Comparison of ENCODE assay signal across 8 mouse cellular contexts in genomic region chr6:128837454-128838341, GRCm38 (mm10). TPM values are rescaled to one million over a fixed set of nuclear protein-coding genes. Genes with fewer than 3 reads are reported as not detected.
A peak's percentile ranks its signal among the peaks of the same experiment; 100 is the strongest.
DNase-seq lines count a peak whose midpoint lies in the region; ATAC-seq and TF ChIP-seq lines count a peak whose summit lies in the region.

No protein-coding gene starts in this region.

- H3K27me3 ChIP-seq in heart, embryonic 11.5 days (ENCODE audit: control insufficient read depth, insufficient read depth, low read length), result no peaks in the 10 kb centered on the region
- peaks cover 13% of the 10 kb centered on the region for H3K27me3 ChIP-seq in E14TG2a.4 (ENCODE audit: insufficient read depth, low read length)
- no peaks in the 10 kb centered on the region for H3K27me3 ChIP-seq in hindbrain, embryonic 13.5 days

- H3K36me3 ChIP-seq in heart, embryonic 11.5 days (ENCODE audit: control insufficient read depth, insufficient read depth, low read length), result no peaks in the 10 kb centered on the region
- no peaks in the 10 kb centered on the region for H3K36me3 ChIP-seq in E14TG2a.4 (ENCODE audit: insufficient read depth, low read length)
- H3K36me3 ChIP-seq in hindbrain, embryonic 13.5 days, result no peaks in the 10 kb centered on the region

- DNase-seq in heart, postnatal 4 days, result no peak
- DNase-seq in embryo, embryonic 10.5 days (ENCODE audit: low spot score), result peak; percentile 77
- DNase-seq in mesoderm, embryonic 11.5 days (ENCODE audit: low read depth, low spot score), result peak; percentile 66
- no peak for DNase-seq in adrenal gland, postnatal 14 days

- H3K4me1 ChIP-seq in heart, embryonic 11.5 days (ENCODE audit: control insufficient read depth, insufficient read depth, low read length), result peaks cover 3% of the 10 kb centered on the region; the same call in 1 of the 2 replicates
- H3K4me1 ChIP-seq in E14TG2a.4 (replicated peaks; ENCODE audit: low read depth, low read length), result peaks cover 22% of the 10 kb centered on the region
- H3K4me1 ChIP-seq in hindbrain, embryonic 13.5 days (replicated peaks), result peaks cover 28% of the 10 kb centered on the region

- WGBS in heart, embryonic 11.5 days (ENCODE audit: insufficient replicate concordance), result 1% methylated on average over 14 of the region's 14 CpGs
- under 1% methylated on average over 14 of the region's 14 CpGs for WGBS in hindbrain, embryonic 13.5 days

- no peak overlapping the region for H3K27ac ChIP-seq in heart, embryonic 11.5 days (ENCODE audit: low read depth, low read length)
- peak overlapping the region; percentile 88 for H3K27ac ChIP-seq in hindbrain, embryonic 13.5 days

- TF ChIP-seq CTCF in E14TG2a.4 (conservative IDR thresholded peaks at IDR 0.05; ENCODE audit: low read length), result no peak

- peak overlapping the region; percentile 85 for H3K4me3 ChIP-seq in heart, embryonic 11.5 days (ENCODE audit: low read depth, low read length)
- H3K4me3 ChIP-seq in E14TG2a.4 (replicated peaks; ENCODE audit: low read length), result peak overlapping the region; percentile 90
- H3K4me3 ChIP-seq in hindbrain, embryonic 13.5 days, result peak overlapping the region; percentile 67

- no peaks in the 10 kb centered on the region for H3K9me3 ChIP-seq in heart, embryonic 11.5 days (replicated peaks; ENCODE audit: control insufficient read depth, low read length)
- H3K9me3 ChIP-seq in E14TG2a.4 (ENCODE audit: low read length), result peaks cover 23% of the 10 kb centered on the region
- H3K9me3 ChIP-seq in hindbrain, embryonic 13.5 days, result no peaks in the 10 kb centered on the region

- peak overlapping the region; percentile 82 for H3K4me2 ChIP-seq in heart, embryonic 11.5 days
- H3K4me2 ChIP-seq in hindbrain, embryonic 13.5 days, result peak overlapping the region; percentile 68

- peak; percentile 11; the same call in 1 of the 2 replicates for ATAC-seq in heart, embryonic 11.5 days (replicated peaks; ENCODE audit: insufficient number of reproducible peaks, low FRiP score, low TSS enrichment)
- peak; percentile 26; the same call in 1 of the 2 replicates for ATAC-seq in hindbrain, embryonic 13.5 days (ENCODE audit: low FRiP score)
- no peak for ATAC-seq in erythroid progenitor cell, adult 5-6 weeks (replicated peaks; ENCODE audit: low FRiP score, poor library complexity, severe bottlenecking)

- H3K9ac ChIP-seq in heart, embryonic 11.5 days (ENCODE audit: low read depth, low read length), result peak overlapping the region; percentile 93
- H3K9ac ChIP-seq in hindbrain, embryonic 13.5 days, result peak overlapping the region; percentile 70

RNA-seq across cellular contexts. Expression of gene Klrb1b, which starts 11.6 kb away (rescaled TPM):
- not detected in 2 replicates for polyA plus RNA-seq in heart, embryonic 11.5 days (2014; fragmentation: Nextera tagmentation; extraction: Ambion mirVana)
- total RNA-seq in heart, postnatal 4 days (2021), result not detected
- polyA plus RNA-seq in hindbrain, embryonic 13.5 days (2015; fragmentation: Nextera tagmentation; extraction: Ambion mirVana), result 0.08 TPM in 1 of 2 replicates, not detected in the other
- total RNA-seq in erythroid progenitor cell, adult 5-6 weeks (2015; ENCODE audit: low replicate concordance), result 2.9 TPM in 1 of 2 replicates, not detected in the other
- not detected in 2 replicates for total RNA-seq in erythroid progenitor cell, adult 5-6 weeks (2017; ENCODE audit: low replicate concordance)
- 1.5 TPM in 1 of 2 replicates, not detected in the other for total RNA-seq in adrenal gland, postnatal 14 days (2021)

RNA-seq across cellular contexts. Expression of gene Gm44511, which starts 11.6 kb away (rescaled TPM):
- not detected in 2 replicates for polyA plus RNA-seq in heart, embryonic 11.5 days (2014; fragmentation: Nextera tagmentation; extraction: Ambion mirVana)
- not detected for total RNA-seq in heart, postnatal 4 days (2021)
- polyA plus RNA-seq in hindbrain, embryonic 13.5 days (2015; fragmentation: Nextera tagmentation; extraction: Ambion mirVana), result not detected in 2 replicates
- total RNA-seq in erythroid progenitor cell, adult 5-6 weeks (2015; ENCODE audit: low replicate concordance), result not detected in 2 replicates
- total RNA-seq in erythroid progenitor cell, adult 5-6 weeks (2017; ENCODE audit: low replicate concordance), result not detected in 2 replicates
- total RNA-seq in adrenal gland, postnatal 14 days (2021), result not detected in 2 replicates

RNA-seq across cellular contexts. Expression of gene Klrb1c, which starts 48.7 kb away (rescaled TPM):
- polyA plus RNA-seq in heart, embryonic 11.5 days (2014; fragmentation: Nextera tagmentation; extraction: Ambion mirVana), result not detected in 2 replicates
- total RNA-seq in heart, postnatal 4 days (2021), result not detected
- polyA plus RNA-seq in hindbrain, embryonic 13.5 days (2015; fragmentation: Nextera tagmentation; extraction: Ambion mirVana), result not detected in 2 replicates
- total RNA-seq in erythroid progenitor cell, adult 5-6 weeks (2015; ENCODE audit: low replicate concordance), result 10.5 TPM in 1 of 2 replicates, not detected in the other
- 1.3 and 1.5 TPM in 2 replicates for total RNA-seq in erythroid progenitor cell, adult 5-6 weeks (2017; ENCODE audit: low replicate concordance)
- 0.30 and 0.68 TPM in 2 replicates for total RNA-seq in adrenal gland, postnatal 14 days (2021)

RNA-seq across cellular contexts. Expression of gene Clec2i, which starts 49.7 kb away (rescaled TPM):
- polyA plus RNA-seq in heart, embryonic 11.5 days (2014; fragmentation: Nextera tagmentation; extraction: Ambion mirVana), result not detected in 2 replicates
- not detected for total RNA-seq in heart, postnatal 4 days (2021)
- not detected in 2 replicates for polyA plus RNA-seq in hindbrain, embryonic 13.5 days (2015; fragmentation: Nextera tagmentation; extraction: Ambion mirVana)
- total RNA-seq in erythroid progenitor cell, adult 5-6 weeks (2015; ENCODE audit: low replicate concordance), result 3.2 and 4.6 TPM in 2 replicates
- 7.7 and 13.5 TPM in 2 replicates for total RNA-seq in erythroid progenitor cell, adult 5-6 weeks (2017; ENCODE audit: low replicate concordance)
- total RNA-seq in adrenal gland, postnatal 14 days (2021), result 0.22 and 1.7 TPM in 2 replicates

RNA-seq across cellular contexts. Expression of gene BC035044, which starts 53.2 kb away (rescaled TPM):
- polyA plus RNA-seq in heart, embryonic 11.5 days (2014; fragmentation: Nextera tagmentation; extraction: Ambion mirVana), result 0.69 and 0.73 TPM in 2 replicates
- total RNA-seq in heart, postnatal 4 days (2021), result under 1 TPM in 1 of 2 experiments, not detected in 1; 0.21 TPM
- 0.34 and 0.57 TPM in 2 replicates for polyA plus RNA-seq in hindbrain, embryonic 13.5 days (2015; fragmentation: Nextera tagmentation; extraction: Ambion mirVana)
- 10.1 and 21.4 TPM in 2 replicates for total RNA-seq in erythroid progenitor cell, adult 5-6 weeks (2015; ENCODE audit: low replicate concordance)
- total RNA-seq in erythroid progenitor cell, adult 5-6 weeks (2017; ENCODE audit: low replicate concordance), result 19.9 and 20.8 TPM in 2 replicates
- 0.93 and 2.6 TPM in 2 replicates for total RNA-seq in adrenal gland, postnatal 14 days (2021)

Comparison
In these comparisons a context has a peak if more than half of its experiments do, and no peak if none do; other contexts are left out.
1. DNase-seq: peak in embryo, embryonic 10.5 days (single experiment) and mesoderm, embryonic 11.5 days (single experiment); none in heart, postnatal 4 days (single experiment) and adrenal gland, postnatal 14 days (single experiment).
2. Peak in every context shown above with its lines, with median percentiles within 50 percentile points of each other: H3K4me3 ChIP-seq.